ENCODE assay signal across 13 mouse cellular contexts in genomic region chr4:12629375-12629821, GRCm38 (mm10).
DNase-seq lines count a peak whose midpoint lies in the region; ATAC-seq and TF ChIP-seq lines count a peak whose summit lies in the region.
"Had no signal": no experiment of that assay in that cellular context is flagged by ENCODE, and none has a peak within 500 bp of the region (broad histone marks: within the 10 kb centered on the region; RNA-seq: fewer than 3 reads in every experiment).

No protein-coding gene starts in this region.

- no peak for TF ChIP-seq CTCF in lung, embryonic 14.5 days (IDR thresholded peaks at IDR 0.05; ENCODE audit: low read depth)
- no peak for TF ChIP-seq CTCF in cerebellum, adult 2 months (IDR thresholded peaks at IDR 0.05; ENCODE audit: borderline replicate concordance, insufficient read depth, low read depth, low read length)

- peak; percentile 58 for DNase-seq in lung, embryonic 14.5 days
- no peak for DNase-seq in lung, postnatal 4 days
- peak; percentile 32 for DNase-seq in mesoderm, embryonic 11.5 days (ENCODE audit: low read depth, low spot score)
- DNase-seq in cerebellum, adult 2 months: no peak
- no peak for DNase-seq in kidney, adult 8-10 months
- DNase-seq: adrenal gland, postnatal 10 days; heart, adult 18-20 months; kidney, postnatal 36 days had no signal

- no peak for TF ChIP-seq POLR2A in cerebellum, adult 2 months (IDR thresholded peaks at IDR 0.05; ENCODE audit: borderline replicate concordance, insufficient read depth, low read length)

- H3K9me3 ChIP-seq in lung, embryonic 14.5 days (ENCODE audit: low read depth, low read length): no peaks in the 10 kb centered on the region
- no peaks in the 10 kb centered on the region for H3K9me3 ChIP-seq in forebrain, embryonic 16.5 days (ENCODE audit: control insufficient read depth, low read length)
- no peaks in the 10 kb centered on the region for H3K9me3 ChIP-seq in neural tube, embryonic 13.5 days
- H3K9me3 ChIP-seq: limb, embryonic 13.5 days had no signal

- peak; percentile 60; the same call in 1 of the 2 replicates for ATAC-seq in lung, embryonic 14.5 days (ENCODE audit: insufficient read depth)
- ATAC-seq in forebrain, embryonic 16.5 days: peak; percentile 95
- peak; percentile 87 for ATAC-seq in neural tube, embryonic 13.5 days (ENCODE audit: low read depth)
- ATAC-seq in cerebellum, adult (ENCODE audit: insufficient number of reproducible peaks, low FRiP score, low TSS enrichment): no peak
- ATAC-seq: intestine, embryonic 16.5 days had no signal

- H3K27ac ChIP-seq in lung, embryonic 14.5 days (ENCODE audit: low read depth): no peak overlapping the region
- H3K27ac ChIP-seq in forebrain, embryonic 16.5 days (ENCODE audit: low read length): no peak overlapping the region
- H3K27ac ChIP-seq in neural tube, embryonic 13.5 days (replicated peaks): no peak overlapping the region
- H3K27ac ChIP-seq in cerebellum, adult 2 months (ENCODE audit: insufficient read depth, low read length): no peak overlapping the region
- H3K27ac ChIP-seq: limb, embryonic 13.5 days had no signal

- H3K9ac ChIP-seq in lung, embryonic 14.5 days: no peak overlapping the region
- no peak overlapping the region for H3K9ac ChIP-seq in forebrain, embryonic 16.5 days (replicated peaks; ENCODE audit: low read depth, low read length)
- H3K9ac ChIP-seq in neural tube, embryonic 13.5 days: no peak overlapping the region
- H3K9ac ChIP-seq: limb, embryonic 13.5 days had no signal

- WGBS in lung, embryonic 14.5 days: 42% methylated on average over 2 of the region's 2 CpGs
- WGBS in forebrain, embryonic 16.5 days: 11% methylated on average over 2 of the region's 2 CpGs
- WGBS in neural tube, embryonic 13.5 days: 14% methylated on average over 2 of the region's 2 CpGs
- WGBS in cerebellum, adult 2 months: 56% methylated on average over 2 of the region's 2 CpGs

- no peak overlapping the region for H3K4me2 ChIP-seq in lung, embryonic 14.5 days
- H3K4me2 ChIP-seq in forebrain, embryonic 16.5 days (ENCODE audit: low read length): no peak overlapping the region
- H3K4me2 ChIP-seq in neural tube, embryonic 13.5 days: no peak overlapping the region
- H3K4me2 ChIP-seq: limb, embryonic 13.5 days had no signal

- H3K27me3 ChIP-seq in lung, embryonic 14.5 days (ENCODE audit: insufficient read depth, low read length): no peaks in the 10 kb centered on the region
- peaks cover 26% of the 10 kb centered on the region for H3K27me3 ChIP-seq in forebrain, embryonic 16.5 days (replicated peaks; ENCODE audit: control insufficient read depth, insufficient read depth, low read length)
- peaks cover 15% of the 10 kb centered on the region for H3K27me3 ChIP-seq in neural tube, embryonic 13.5 days
- H3K27me3 ChIP-seq in cerebellum, adult 2 months (ENCODE audit: control insufficient read depth, insufficient read depth, low read length): no peaks in the 10 kb centered on the region
- H3K27me3 ChIP-seq: limb, embryonic 13.5 days had no signal

- H3K36me3 ChIP-seq in lung, embryonic 14.5 days (ENCODE audit: insufficient read depth): no peaks in the 10 kb centered on the region
- no peaks in the 10 kb centered on the region for H3K36me3 ChIP-seq in forebrain, embryonic 16.5 days (ENCODE audit: control insufficient read depth, insufficient read depth)
- H3K36me3 ChIP-seq in neural tube, embryonic 13.5 days: no peaks in the 10 kb centered on the region
- H3K36me3 ChIP-seq: limb, embryonic 13.5 days had no signal

- H3K4me1 ChIP-seq in lung, embryonic 14.5 days (ENCODE audit: insufficient read depth): peaks cover 10% of the 10 kb centered on the region; the same call in 1 of the 2 replicates
- peaks cover 6% of the 10 kb centered on the region; the same call in 1 of the 2 replicates for H3K4me1 ChIP-seq in forebrain, embryonic 16.5 days (replicated peaks; ENCODE audit: control insufficient read depth, insufficient read depth, low read length)
- H3K4me1 ChIP-seq in neural tube, embryonic 13.5 days (replicated peaks): peaks cover 11% of the 10 kb centered on the region
- H3K4me1 ChIP-seq in cerebellum, adult 2 months (ENCODE audit: control insufficient read depth, insufficient read depth, low read length): no peaks in the 10 kb centered on the region
- H3K4me1 ChIP-seq: limb, embryonic 13.5 days had no signal

- no peak overlapping the region for H3K4me3 ChIP-seq in lung, embryonic 14.5 days (ENCODE audit: low read depth, low read length)
- H3K4me3 ChIP-seq in forebrain, embryonic 16.5 days (replicated peaks; ENCODE audit: low read length): no peak overlapping the region
- no peak overlapping the region for H3K4me3 ChIP-seq in neural tube, embryonic 13.5 days
- H3K4me3 ChIP-seq in cerebellum, adult 2 months (replicated peaks; ENCODE audit: insufficient read depth, low read depth, low read length): no peak overlapping the region
- H3K4me3 ChIP-seq: limb, embryonic 13.5 days had no signal

Comparison
In these comparisons a context has a peak if more than half of its experiments do, and no peak if none do; other contexts are left out.
1. DNase-seq: peak in lung, embryonic 14.5 days (single experiment) and mesoderm, embryonic 11.5 days (single experiment); none in lung, postnatal 4 days (0 of 2), cerebellum, adult 2 months (0 of 2) and kidney, adult 8-10 months (0 of 2).